Mouse (Mus musculus) embryonic fibroblast, embryonic 13.5 days (primary cell): Measurements from ENCODE around the gene Coa3.

Experiments
- CTCF ChIP-seq: IDR thresholded peaks from 2 replicates; pipeline ENCODE4 v1.5.1; 2011; ENCODE audit warnings: mild to moderate bottlenecking, control low read depth, low read length, moderate library complexity, borderline replicate concordance; ENCODE audit not compliant: insufficient read depth
- POLR2A ChIP-seq: IDR thresholded peaks from 2 replicates; pipeline ENCODE4 v1.6.1; 2011; ENCODE audit warnings: low read depth, mild to moderate bottlenecking, control low read depth, low read length, moderate library complexity

GRCm38 (mm10) chr11:101307744-101308143 is 28.8 kb upstream of the Coa3 start:
- no peak for TF ChIP-seq CTCF
- no peak for TF ChIP-seq POLR2A
